Mouse (Mus musculus): Measurements from ENCODE around the gene Srf.
"Not testable (repeated sequence)": the region's sequence is repeated elsewhere in the genome, so short reads cannot be mapped to it uniquely, and the experiment has no call there.

The Srf gene

GRCm38 (mm10) chr17:46555673-46556583 is at the start of gene Srf:
Gene Srf (minus strand): TSS chr17:46556175.
- peak; percentile 99 for DNase-seq

- no peak for DNase-seq
These were observed 49.2 kb upstream of the Srf start for GRCm38 (mm10) chr17:46605126-46605525.

GRCm38 (mm10) chr17:46603229-46603628 is 47.3 kb upstream of the Srf start:
- no peak for DNase-seq

GRCm38 (mm10) chr17:46602212-46602611 is 46.2 kb upstream of the Srf start:
- peak; percentile 79 for DNase-seq

- no peak for DNase-seq
These were observed 44.6 kb upstream of the Srf start for GRCm38 (mm10) chr17:46600569-46600968.

- no peak for DNase-seq
These were observed 43.0 kb upstream of the Srf start for GRCm38 (mm10) chr17:46598963-46599362.

GRCm38 (mm10) chr17:46597956-46598355 is 42.0 kb upstream of the Srf start:
- no peak for DNase-seq

GRCm38 (mm10) chr17:46595336-46595735 is 39.4 kb upstream of the Srf start:
- no peak for DNase-seq

- no peak for DNase-seq
These were observed 38.6 kb upstream of the Srf start for GRCm38 (mm10) chr17:46594606-46595005.

GRCm38 (mm10) chr17:46593124-46593523 is 37.1 kb upstream of the Srf start:
- DNase-seq: no peak

- peak; percentile 55 for DNase-seq
These were observed 35.4 kb upstream of the Srf start for GRCm38 (mm10) chr17:46591406-46591805.

- no peak for DNase-seq
These were observed 34.5 kb upstream of the Srf start for GRCm38 (mm10) chr17:46590439-46590838.

GRCm38 (mm10) chr17:46589635-46590314 is 33.8 kb upstream of the Srf start:
- DNase-seq: no peak

- no peak for DNase-seq
These were observed 32.9 kb upstream of the Srf start for GRCm38 (mm10) chr17:46588913-46589312.

- DNase-seq: no peak
These were observed 32.2 kb upstream of the Srf start for GRCm38 (mm10) chr17:46588173-46588572.

GRCm38 (mm10) chr17:46586327-46586726 is 30.4 kb upstream of the Srf start:
- DNase-seq: no peak

GRCm38 (mm10) chr17:46578650-46579049 is 22.7 kb upstream of the Srf start:
- no peak for DNase-seq

GRCm38 (mm10) chr17:46576070-46576469 is 20.1 kb upstream of the Srf start:
- peak; percentile 43 for DNase-seq

- DNase-seq: no peak
These were observed 18.6 kb upstream of the Srf start for GRCm38 (mm10) chr17:46574535-46574934.

GRCm38 (mm10) chr17:46571005-46571404 is 15.0 kb upstream of the Srf start:
- DNase-seq: no peak

- DNase-seq: no peak
These were observed 3.2 kb upstream of the Srf start for GRCm38 (mm10) chr17:46559146-46559545.

GRCm38 (mm10) chr17:46558151-46558550 is 2.2 kb upstream of the Srf start:
- no peak for DNase-seq

- DNase-seq: not testable (repeated sequence)
These were observed 1.3 kb upstream of the Srf start for GRCm38 (mm10) chr17:46557321-46557720.

- peak; percentile 78 for DNase-seq
These were observed 590 bp upstream of the Srf start for GRCm38 (mm10) chr17:46556584-46556945.
